8 mouse cellular contexts compared by ENCODE assay signal in the genomic region with DNA sequence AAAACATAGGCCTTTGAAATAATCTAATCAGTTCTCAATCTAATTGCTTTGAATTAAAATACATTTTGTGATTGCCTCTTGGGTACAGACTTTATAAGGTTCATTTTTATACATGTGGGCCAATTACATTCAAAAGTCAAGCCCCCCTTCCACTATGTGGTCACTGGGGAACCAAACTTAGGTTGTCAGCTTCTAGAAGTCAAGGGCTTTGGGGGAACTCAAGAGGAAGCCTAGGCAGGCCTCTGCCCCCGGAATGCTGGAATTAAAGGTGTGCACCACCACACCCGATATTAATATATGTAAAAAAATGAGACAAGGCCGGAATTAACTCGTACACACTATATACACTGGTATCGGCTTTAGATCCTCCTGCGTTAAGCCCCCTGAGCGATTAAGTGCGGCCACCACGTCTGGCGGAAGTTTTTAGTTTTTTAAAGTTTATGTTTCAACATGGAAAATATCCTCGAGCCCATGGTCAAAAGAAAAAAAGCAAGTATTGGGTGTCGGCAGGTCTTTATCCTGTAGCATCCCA. TPM values are rescaled to one million over a fixed set of nuclear protein-coding genes. Genes with fewer than 3 reads are reported as not detected.
A peak's percentile ranks its signal among the peaks of the same experiment; 100 is the strongest.
DNase-seq lines count a peak whose midpoint lies in the region; ATAC-seq and TF ChIP-seq lines count a peak whose summit lies in the region.

No protein-coding gene starts in this region.

- no peak for TF ChIP-seq POLR2A in CH12.LX (IDR thresholded peaks at IDR 0.05; ENCODE audit: low read depth, low read length)

- dilution Hi-C loops in CH12.LX (cut with MboI; ENCODE audit: extremely low pct_ligation_motif_present, extremely low pct_unique_long_range_greater_than_20kb, low sequenced_read_pairs) = no loop called here

- no peak for TF ChIP-seq RAD21 in CH12.LX (IDR thresholded peaks at IDR 0.05; ENCODE audit: low read depth, low read length)

- H3K4me3 ChIP-seq in heart, embryonic 11.5 days (ENCODE audit: low read depth, low read length) = peak overlapping the region; percentile 68
- peak overlapping the region; percentile 64 to 75 (median 65) for H3K4me3 ChIP-seq in CH12.LX (replicated peaks in 1 of 3; ENCODE audit: low read depth in 2 of 3, low read length in 2 of 3, poor library complexity in 1 of 3)
- H3K4me3 ChIP-seq in forebrain, embryonic 15.5 days = peak overlapping the region; percentile 74
- peak overlapping the region; percentile 65 for H3K4me3 ChIP-seq in liver, embryonic 15.5 days (replicated peaks)

- TF ChIP-seq EP300 in CH12.LX (IDR thresholded peaks at IDR 0.05; ENCODE audit: low read length) = no peak

- in situ Hi-C loops in CH12.LX (cut with MboI; ENCODE audit: low pct_ligation_motif_present, low pct_unique_long_range_greater_than_20kb, low sequenced_read_pairs) = loop anchor here (5.0 to 10.0 kb wide), 2 partner anchors 34 to 51 kb away; partner anchors contain the start of gene Zfp239

- H3K36me3 ChIP-seq in heart, embryonic 11.5 days (ENCODE audit: control insufficient read depth, insufficient read depth, low read length) = no peaks in the 10 kb centered on the region
- peaks cover 16 to 54% of the 10 kb centered on the region in 2 experiments for H3K36me3 ChIP-seq in CH12.LX (replicated peaks in 1 of 2; ENCODE audit: control insufficient read depth in 1 of 2, insufficient read depth in 1 of 2, low read length in 1 of 2)
- no peaks in the 10 kb centered on the region for H3K36me3 ChIP-seq in forebrain, embryonic 15.5 days
- peaks cover 25% of the 10 kb centered on the region for H3K36me3 ChIP-seq in liver, embryonic 15.5 days (replicated peaks)

- no peak for DNase-seq in heart, postnatal 4 days
- no peak for DNase-seq in CH12.LX (ENCODE audit: extremely low read depth)
- no peak for DNase-seq in adrenal gland, adult 18-20 months (ENCODE audit: low spot score in 2 of 2)
- DNase-seq in adrenal gland, postnatal 10 days = no peak

- peaks cover 17% of the 10 kb centered on the region for H3K4me1 ChIP-seq in heart, embryonic 11.5 days (ENCODE audit: control insufficient read depth, insufficient read depth, low read length)
- H3K4me1 ChIP-seq in CH12.LX (ENCODE audit: control insufficient read depth in 1 of 2, insufficient read depth in 2 of 2) = peaks cover 5 to 69% of the 10 kb centered on the region in 2 experiments; a peak in 3 of 4 replicates
- H3K4me1 ChIP-seq in forebrain, embryonic 15.5 days = peaks cover 36% of the 10 kb centered on the region
- peaks cover 67% of the 10 kb centered on the region for H3K4me1 ChIP-seq in liver, embryonic 15.5 days (replicated peaks)

- peak overlapping the region; percentile 98 for H3K27ac ChIP-seq in heart, embryonic 11.5 days (ENCODE audit: low read depth, low read length)
- H3K27ac ChIP-seq in CH12.LX (ENCODE audit: insufficient read depth, low read depth) = peak overlapping the region; percentile 84
- peak overlapping the region; percentile 79 for H3K27ac ChIP-seq in forebrain, embryonic 15.5 days (replicated peaks)
- peak overlapping the region; percentile 98 for H3K27ac ChIP-seq in liver, embryonic 15.5 days (replicated peaks)

- H3K79me2 ChIP-seq in CH12.LX (replicated peaks; ENCODE audit: control insufficient read depth, extremely low read depth, insufficient read depth, poor library complexity, severe bottlenecking) = peaks cover 90% of the 10 kb centered on the region

- no peak for ATAC-seq in heart, embryonic 11.5 days (replicated peaks; ENCODE audit: insufficient number of reproducible peaks, low FRiP score, low TSS enrichment)
- no peak; the same call in 1 of the 2 replicates for ATAC-seq in forebrain, embryonic 15.5 days (replicated peaks)
- no peak for ATAC-seq in liver, embryonic 15.5 days (ENCODE audit: insufficient read depth)
- no peak; the same call in 1 of the 2 replicates for ATAC-seq in megakaryocyte progenitor cell, adult 5-6 weeks (replicated peaks; ENCODE audit: poor library complexity)

- peak overlapping the region; percentile 88 for H3K9ac ChIP-seq in heart, embryonic 11.5 days (ENCODE audit: low read depth, low read length)
- H3K9ac ChIP-seq in CH12.LX (ENCODE audit: insufficient read depth, low read depth) = peak overlapping the region; percentile 83
- H3K9ac ChIP-seq in forebrain, embryonic 15.5 days (replicated peaks) = peak overlapping the region; percentile 68
- peak overlapping the region; percentile 75 for H3K9ac ChIP-seq in liver, embryonic 15.5 days

- no peaks in the 10 kb centered on the region for H3K27me3 ChIP-seq in heart, embryonic 11.5 days (ENCODE audit: control insufficient read depth, insufficient read depth, low read length)
- H3K27me3 ChIP-seq in CH12.LX (replicated peaks) = no peaks in the 10 kb centered on the region
- H3K27me3 ChIP-seq in forebrain, embryonic 15.5 days = no peaks in the 10 kb centered on the region
- no peaks in the 10 kb centered on the region for H3K27me3 ChIP-seq in liver, embryonic 15.5 days

- peak overlapping the region; percentile 92 for H3K4me2 ChIP-seq in heart, embryonic 11.5 days
- peak overlapping the region; percentile 80 for H3K4me2 ChIP-seq in CH12.LX (ENCODE audit: insufficient read depth, low read depth, poor library complexity, severe bottlenecking)
- H3K4me2 ChIP-seq in forebrain, embryonic 15.5 days (replicated peaks) = peak overlapping the region; percentile 92
- peak overlapping the region; percentile 89 for H3K4me2 ChIP-seq in liver, embryonic 15.5 days

- WGBS in heart, embryonic 11.5 days (ENCODE audit: insufficient replicate concordance) = 2% methylated on average over 12 of the region's 12 CpGs
- WGBS in forebrain, embryonic 15.5 days = under 1% methylated on average over 12 of the region's 12 CpGs
- under 1% methylated on average over 12 of the region's 12 CpGs for WGBS in liver, embryonic 15.5 days (ENCODE audit: insufficient replicate concordance)

- no peak for TF ChIP-seq CTCF in CH12.LX (conservative IDR thresholded peaks at IDR 0.05 in 1 of 2, IDR thresholded peaks at IDR 0.05 in 1 of 2; ENCODE audit: low read depth in 2 of 2, low read length in 2 of 2)

- H3K9me3 ChIP-seq in heart, embryonic 11.5 days (replicated peaks; ENCODE audit: control insufficient read depth, low read length) = no peaks in the 10 kb centered on the region
- no peaks in the 10 kb centered on the region for H3K9me3 ChIP-seq in CH12.LX (replicated peaks; ENCODE audit: low read length)
- no peaks in the 10 kb centered on the region for H3K9me3 ChIP-seq in forebrain, embryonic 15.5 days
- no peaks in the 10 kb centered on the region for H3K9me3 ChIP-seq in liver, embryonic 15.5 days (replicated peaks)

TF ChIP-seq in CH12.LX, 34 proteins besides CTCF, POLR2A, EP300 and RAD21:
- no peak for TF ChIP-seq MAZ (IDR thresholded peaks at IDR 0.05; ENCODE audit: low read depth, low read length)
- no peak for TF ChIP-seq KAT2A (IDR thresholded peaks at IDR 0.05; ENCODE audit: insufficient replicate concordance, low read length)
- TF ChIP-seq NRF1 (IDR thresholded peaks at IDR 0.05; ENCODE audit: low read depth, low read length) = no peak
- no peak for TF ChIP-seq CHD2 (IDR thresholded peaks at IDR 0.05; ENCODE audit: low read length)
- TF ChIP-seq IRF4 (IDR thresholded peaks at IDR 0.05; ENCODE audit: low read depth, low read length) = no peak
- no peak for TF ChIP-seq MAX (IDR thresholded peaks at IDR 0.05; ENCODE audit: low read length)
- TF ChIP-seq ELF1 (IDR thresholded peaks at IDR 0.05; ENCODE audit: low read depth, low read length) = no peak
- TF ChIP-seq MXI1 (IDR thresholded peaks at IDR 0.05; ENCODE audit: low read depth, low read length) = no peak
- no peak for TF ChIP-seq MAFK (IDR thresholded peaks at IDR 0.05; ENCODE audit: insufficient replicate concordance, low read length)
- TF ChIP-seq MYC (IDR thresholded peaks at IDR 0.05; ENCODE audit: low read depth, low read length) = no peak
TF ChIP-seq in CH12.LX: peak in this region for 0.

RNA-seq across cellular contexts. Expression of gene Hnrnpf, which starts 16.1 kb away (rescaled TPM):
- 554 and 606 TPM in 2 replicates for polyA plus RNA-seq in heart, embryonic 11.5 days (2014; fragmentation: Nextera tagmentation; extraction: Ambion mirVana)
- 100 to 1,000 TPM; 468 to 481 TPM for total RNA-seq in heart, postnatal 4 days (2021)
- total RNA-seq in CH12.LX (2012; rRNA removed) = 598 and 821 TPM in 2 replicates
- 1,196 and 1,374 TPM in 2 replicates for total RNA-seq in CH12.LX (2014; rRNA removed)
- 790 and 847 TPM in 2 replicates for polyA plus RNA-seq in CH12.LX (2012; ENCODE audit: insufficient read length, low read depth)
- polyA plus RNA-seq in forebrain, embryonic 15.5 days (2015; fragmentation: Nextera tagmentation; extraction: Ambion mirVana) = 376 and 385 TPM in 2 replicates
- 476 and 487 TPM in 2 replicates for polyA plus RNA-seq in liver, embryonic 15.5 days (2015; fragmentation: Nextera tagmentation; extraction: Ambion mirVana)
- 100 to 1,000 TPM; 317 to 377 TPM for total RNA-seq in adrenal gland, adult 18-20 months (2021)
- total RNA-seq in adrenal gland, postnatal 10 days (2021) = 100 to 1,000 TPM; 424 to 432 TPM
- 679 and 683 TPM in 2 replicates for total RNA-seq in megakaryocyte progenitor cell, adult 5-6 weeks (2015)
- 1,301 and 1,452 TPM in 2 replicates for total RNA-seq in megakaryocyte progenitor cell, adult 5-6 weeks (2017)

RNA-seq across cellular contexts. Expression of gene Fxyd4, which starts 21.2 kb away (rescaled TPM):
- 0.76 and 2.4 TPM in 2 replicates for polyA plus RNA-seq in heart, embryonic 11.5 days (2014; fragmentation: Nextera tagmentation; extraction: Ambion mirVana)
- not detected for total RNA-seq in heart, postnatal 4 days (2021)
- total RNA-seq in CH12.LX (2012; rRNA removed) = not detected in 2 replicates
- total RNA-seq in CH12.LX (2014; rRNA removed) = not detected in 2 replicates
- polyA plus RNA-seq in CH12.LX (2012; ENCODE audit: insufficient read length, low read depth) = 0.55 TPM in 1 of 2 replicates, not detected in the other
- 2.0 and 4.0 TPM in 2 replicates for polyA plus RNA-seq in forebrain, embryonic 15.5 days (2015; fragmentation: Nextera tagmentation; extraction: Ambion mirVana)
- 0.36 and 0.47 TPM in 2 replicates for polyA plus RNA-seq in liver, embryonic 15.5 days (2015; fragmentation: Nextera tagmentation; extraction: Ambion mirVana)
- total RNA-seq in adrenal gland, adult 18-20 months (2021) = not detected
- total RNA-seq in adrenal gland, postnatal 10 days (2021) = not detected
- not detected in 2 replicates for total RNA-seq in megakaryocyte progenitor cell, adult 5-6 weeks (2015)
- not detected in 2 replicates for total RNA-seq in megakaryocyte progenitor cell, adult 5-6 weeks (2017)

RNA-seq across cellular contexts. Expression of gene Zfp239, which starts 54.4 kb away (rescaled TPM):
- 2.4 and 4.1 TPM in 2 replicates for polyA plus RNA-seq in heart, embryonic 11.5 days (2014; fragmentation: Nextera tagmentation; extraction: Ambion mirVana)
- total RNA-seq in heart, postnatal 4 days (2021) = under 1 TPM; 0.38 to 0.57 TPM
- total RNA-seq in CH12.LX (2012; rRNA removed) = 13.1 and 16.2 TPM in 2 replicates
- 19.6 and 20.4 TPM in 2 replicates for total RNA-seq in CH12.LX (2014; rRNA removed)
- 15.1 and 16.6 TPM in 2 replicates for polyA plus RNA-seq in CH12.LX (2012; ENCODE audit: insufficient read length, low read depth)
- polyA plus RNA-seq in forebrain, embryonic 15.5 days (2015; fragmentation: Nextera tagmentation; extraction: Ambion mirVana) = 14.3 and 16.2 TPM in 2 replicates
- 2.0 and 2.4 TPM in 2 replicates for polyA plus RNA-seq in liver, embryonic 15.5 days (2015; fragmentation: Nextera tagmentation; extraction: Ambion mirVana)
- total RNA-seq in adrenal gland, adult 18-20 months (2021) = 1 to 10 TPM; 2.6 to 3.0 TPM
- 1 to 10 TPM; 1.9 to 2.7 TPM for total RNA-seq in adrenal gland, postnatal 10 days (2021)
- total RNA-seq in megakaryocyte progenitor cell, adult 5-6 weeks (2015) = 4.2 and 4.7 TPM in 2 replicates
- 2.0 and 3.3 TPM in 2 replicates for total RNA-seq in megakaryocyte progenitor cell, adult 5-6 weeks (2017)
